Mouse (Mus musculus): ENCODE data around the gene Mycn.

Gene Mycn

DNA sequence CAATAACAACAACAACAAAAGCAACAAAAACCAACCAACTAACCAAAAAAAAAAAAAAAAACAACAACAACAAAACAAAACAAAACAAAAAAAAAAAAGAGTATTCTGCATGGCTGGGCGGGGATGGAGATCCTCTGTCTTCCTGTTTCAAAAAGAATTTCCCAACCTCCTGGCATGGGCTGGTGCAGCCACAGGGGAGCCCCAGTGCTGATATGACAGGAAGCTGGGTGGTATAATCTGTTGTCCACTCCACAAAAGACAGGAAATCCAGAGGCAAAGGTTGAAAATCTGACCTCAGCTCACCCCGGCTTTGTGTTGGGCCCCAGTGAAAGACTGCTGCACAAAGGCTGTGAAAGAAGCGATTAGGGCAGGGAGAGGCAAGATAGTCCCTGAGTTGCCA is 17.3 kb downstream of the Mycn start:
- no peak for DNase-seq (ENCODE audit: low read depth, low spot score)

DNA sequence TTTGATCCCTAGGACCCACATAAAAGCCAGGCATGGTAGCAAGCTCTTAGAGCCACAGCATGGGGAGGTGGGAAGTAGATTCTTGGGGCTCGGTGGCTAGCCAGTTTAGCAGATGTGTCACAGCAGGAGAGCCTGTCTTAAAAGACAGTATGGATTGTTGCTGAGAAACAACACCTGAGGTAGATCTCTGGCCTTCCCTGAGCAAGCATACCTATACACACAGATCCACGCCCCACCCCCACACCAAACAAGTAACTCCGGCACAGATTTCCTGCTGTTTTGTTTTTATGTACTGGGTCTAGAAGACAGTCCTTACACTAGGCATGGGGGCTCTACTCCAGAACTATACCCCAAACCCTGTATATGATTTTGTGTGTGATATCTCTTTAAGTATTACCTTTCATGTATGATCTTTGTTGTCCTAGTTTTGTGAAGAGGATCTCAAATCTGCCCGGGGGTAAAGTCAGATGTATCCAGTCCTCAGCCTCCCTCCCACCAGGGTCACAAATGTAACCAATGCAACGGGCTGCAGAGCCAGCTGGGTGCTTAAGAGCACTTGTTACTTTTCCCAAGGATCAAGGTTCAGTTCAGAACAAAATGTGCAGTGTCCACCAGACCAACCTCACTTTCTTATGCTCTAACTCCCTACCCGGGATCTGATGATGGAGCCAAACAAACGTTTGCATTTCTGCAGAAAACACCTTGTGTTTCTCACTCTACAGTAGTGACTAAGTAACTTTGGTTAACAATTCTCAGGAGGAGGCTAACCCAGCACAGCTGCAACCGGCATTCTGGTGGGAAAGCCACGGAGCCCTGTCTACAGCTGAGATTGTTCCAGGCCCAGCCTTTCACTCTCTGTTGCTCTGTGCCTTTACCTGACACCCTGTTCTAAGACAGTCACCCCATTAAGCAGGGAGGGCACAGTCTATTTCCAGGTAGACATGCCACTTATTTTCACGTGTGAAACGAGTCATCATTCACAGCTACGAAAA is 21.3 kb downstream of the Mycn start:
- no peak for DNase-seq (ENCODE audit: low read depth, low spot score)

DNA sequence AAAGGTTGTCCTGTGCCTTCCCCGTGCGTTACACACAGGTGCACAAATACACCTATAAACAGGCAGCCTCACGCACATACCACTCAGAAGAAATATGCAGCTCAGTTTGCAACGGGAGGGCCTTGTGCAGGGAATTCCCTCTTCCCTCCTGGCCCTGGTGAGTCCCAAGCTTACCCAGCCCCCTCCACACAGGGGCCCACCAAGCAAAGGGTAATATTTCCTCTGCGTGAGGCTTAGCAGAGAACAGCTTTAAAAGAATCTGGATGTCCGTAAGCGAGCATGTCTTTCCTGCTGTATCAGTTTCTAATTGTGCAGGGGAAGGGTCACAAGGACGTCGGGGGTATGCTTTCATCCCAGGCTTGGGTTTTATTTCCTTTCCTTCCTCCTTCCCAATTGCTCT is 25.4 kb downstream of the Mycn start:
- no peak for DNase-seq (ENCODE audit: low read depth, low spot score)

DNA sequence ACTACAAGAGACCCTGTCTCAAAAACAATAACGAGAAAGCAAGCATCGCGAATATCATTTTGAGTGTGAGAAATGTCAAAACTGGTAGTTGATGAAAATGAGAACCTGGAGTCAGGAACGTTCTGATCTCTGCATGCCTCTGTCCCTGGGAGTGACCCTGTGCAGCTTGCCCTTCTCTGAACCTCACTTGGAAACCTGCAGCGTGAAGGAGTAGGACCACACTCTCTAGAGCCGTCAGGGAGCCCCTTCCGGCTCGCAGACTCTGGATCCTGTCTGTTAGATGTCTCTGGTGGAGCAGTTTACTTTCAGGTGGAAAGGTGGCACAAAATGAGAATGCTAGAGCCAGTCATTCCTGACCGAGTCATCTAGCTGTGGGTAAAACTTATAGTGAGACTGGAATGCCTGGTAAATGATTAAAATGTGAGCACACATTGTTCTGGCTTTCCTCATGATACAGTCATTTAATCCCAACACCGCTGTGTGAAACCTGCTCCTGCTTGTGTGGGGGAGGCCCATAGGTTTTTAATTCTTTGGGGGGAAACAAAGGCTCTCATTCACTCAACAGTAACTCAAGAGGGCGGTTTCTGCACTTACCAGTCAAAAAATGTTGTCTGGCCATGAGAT is 31.2 kb downstream of the Mycn start:
- no peak for DNase-seq (ENCODE audit: low read depth, low spot score)

DNA sequence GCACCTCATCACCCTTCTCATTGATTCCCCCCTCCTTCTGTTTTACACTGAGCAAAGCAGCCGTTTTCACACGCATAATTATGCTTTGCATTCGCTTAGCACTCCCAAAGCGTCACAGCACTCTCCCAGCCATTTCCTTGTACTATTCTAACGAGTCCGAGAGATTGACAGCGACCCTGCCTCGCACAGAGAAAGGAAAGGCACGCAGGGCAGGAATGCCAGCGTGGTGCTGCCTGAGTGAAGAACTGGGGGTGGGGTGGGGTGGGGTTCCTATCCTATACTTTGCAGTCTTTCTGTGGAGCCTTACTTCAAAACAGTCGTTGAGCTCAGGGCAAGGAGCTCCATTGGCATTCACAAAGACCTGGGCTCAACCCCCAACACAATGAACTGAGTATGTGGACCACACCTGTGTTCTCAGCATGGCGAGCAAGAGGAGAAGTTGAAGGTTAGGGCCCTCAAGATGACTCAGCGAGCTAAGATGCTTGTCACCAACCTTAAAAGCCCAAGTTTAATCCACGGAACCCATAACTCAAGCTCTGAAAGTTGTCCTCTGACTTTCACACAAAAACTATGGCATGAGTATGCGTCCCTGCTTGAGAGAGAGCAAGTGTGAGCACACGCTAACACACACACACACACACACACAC is 32.0 kb downstream of the Mycn start:
- DNase-seq (ENCODE audit: low read depth, low spot score), result no peak

DNA sequence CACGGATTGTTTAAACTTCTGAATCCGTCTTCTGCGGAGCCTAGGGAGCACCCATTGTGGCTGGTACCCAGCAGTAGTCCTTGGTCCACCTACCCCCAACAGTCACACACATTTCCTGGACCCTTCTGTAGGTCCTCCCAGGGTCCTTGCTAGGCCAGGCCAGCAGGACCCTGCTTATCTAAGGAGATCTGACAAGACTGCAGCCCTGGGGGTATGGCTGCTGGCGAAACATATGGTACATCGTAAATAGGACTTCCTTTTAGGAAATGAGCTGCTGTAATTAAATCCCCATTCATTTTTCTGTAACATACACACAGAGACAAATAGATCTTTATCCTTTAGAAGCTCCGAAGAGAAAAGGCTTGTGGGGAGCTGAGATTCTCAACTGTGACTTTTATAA is 34.9 kb downstream of the Mycn start:
- no peak for DNase-seq (ENCODE audit: low read depth, low spot score)

DNA sequence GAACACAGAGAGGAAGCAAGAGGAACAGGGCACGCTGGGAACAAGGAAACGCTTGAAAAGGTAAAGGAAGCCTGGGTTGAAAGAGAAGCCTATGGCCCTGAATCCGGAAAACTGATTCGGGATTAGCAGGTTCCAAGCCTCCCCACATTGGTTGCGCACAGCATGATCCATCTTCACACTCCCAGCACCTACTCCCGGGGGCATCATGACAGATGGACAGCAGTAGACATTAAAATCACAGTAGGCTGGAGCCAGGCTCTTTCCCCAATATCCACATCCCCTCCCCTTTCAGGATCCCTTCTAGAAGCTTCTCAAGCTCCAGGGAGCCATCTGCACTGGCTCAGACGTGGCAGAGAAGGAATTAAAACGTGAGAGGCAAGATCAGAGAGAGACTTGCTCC is 35.4 kb downstream of the Mycn start:
- DNase-seq (ENCODE audit: low read depth, low spot score), result no peak

DNA sequence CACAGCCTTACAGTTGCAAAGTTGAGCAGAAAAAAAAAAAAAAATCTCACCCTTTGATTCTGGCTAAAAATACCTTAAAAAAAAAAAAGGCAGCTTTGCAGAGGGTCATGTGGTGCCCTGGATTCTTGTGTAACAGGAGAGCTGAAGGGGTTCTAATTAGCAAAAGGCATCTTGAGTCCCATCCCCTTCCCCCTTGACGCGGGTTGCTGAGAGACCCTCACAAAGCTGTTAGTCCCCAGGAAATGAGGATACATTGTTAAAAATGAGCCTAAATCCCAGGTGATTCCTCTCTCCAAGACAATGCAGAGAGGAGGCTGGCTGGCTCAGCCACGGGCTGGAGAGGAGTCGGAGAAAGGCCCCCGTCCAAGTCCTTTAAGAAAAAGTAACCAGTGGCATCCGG is 36.6 kb downstream of the Mycn start:
- DNase-seq (ENCODE audit: low read depth, low spot score), result no peak

DNA sequence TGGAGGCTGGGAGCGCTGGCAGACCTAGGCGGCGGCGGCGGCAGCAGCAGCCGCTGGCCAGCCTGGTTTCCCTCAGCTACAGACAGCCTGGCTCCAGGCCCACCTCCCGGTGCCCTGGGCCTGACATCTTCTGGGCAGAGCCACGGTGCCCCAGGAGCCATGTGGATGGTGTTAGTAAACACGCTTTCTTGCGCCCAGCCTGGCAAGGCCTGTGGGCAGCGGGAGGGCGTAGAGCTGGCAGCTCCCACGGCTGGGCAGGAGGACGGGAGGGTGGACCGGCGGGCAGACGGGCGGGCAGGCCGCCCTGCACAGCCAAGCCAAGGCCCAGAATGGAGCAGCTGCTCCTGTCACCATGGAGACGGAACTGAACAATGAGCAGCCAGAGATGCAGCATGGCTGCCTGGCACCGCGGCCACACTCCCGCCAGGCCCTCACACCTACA is 37.2 kb downstream of the Mycn start:
- DNase-seq (ENCODE audit: low read depth, low spot score), result peak; percentile 67

DNA sequence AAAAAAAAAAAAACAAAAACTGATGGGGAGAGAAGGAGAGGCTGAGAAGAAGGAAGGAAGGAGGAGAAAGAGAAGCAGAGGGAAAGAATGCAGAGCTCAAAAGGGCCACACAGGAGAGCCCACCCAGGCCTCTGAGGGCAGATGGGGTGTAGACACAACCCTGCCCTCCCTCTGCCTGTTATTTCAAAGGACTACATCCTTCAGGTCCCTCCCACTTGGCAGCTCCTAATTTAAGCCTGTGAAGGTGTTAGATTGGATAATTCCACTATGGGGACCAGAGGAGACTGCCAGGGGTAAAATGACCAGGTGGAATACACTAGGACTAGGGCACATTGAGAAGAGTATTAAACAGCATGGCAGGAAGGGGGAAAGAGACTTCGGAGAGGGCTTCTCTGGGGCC is 37.6 kb downstream of the Mycn start:
- no peak for DNase-seq (ENCODE audit: low read depth, low spot score)

DNA sequence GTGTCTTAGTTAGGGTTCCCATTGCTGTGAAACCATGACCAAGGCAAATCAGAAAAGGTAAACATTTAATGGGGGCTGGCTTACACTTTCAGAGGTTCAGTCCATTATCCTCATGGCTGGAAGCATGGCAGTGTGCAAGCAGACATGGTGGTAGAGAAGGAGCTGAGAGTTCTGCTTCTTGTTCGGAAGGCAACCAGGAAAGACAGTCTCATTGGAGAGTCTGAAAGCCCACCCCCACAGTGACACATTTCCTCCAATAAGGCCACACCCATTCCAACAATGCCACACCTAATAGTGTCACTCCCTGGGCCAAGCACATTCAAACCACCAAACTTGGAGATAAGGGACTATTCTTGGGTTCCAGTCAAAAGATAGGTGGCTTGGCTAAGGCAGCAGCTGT is 39.3 kb downstream of the Mycn start:
- DNase-seq (ENCODE audit: low read depth, low spot score), result no peak

DNA sequence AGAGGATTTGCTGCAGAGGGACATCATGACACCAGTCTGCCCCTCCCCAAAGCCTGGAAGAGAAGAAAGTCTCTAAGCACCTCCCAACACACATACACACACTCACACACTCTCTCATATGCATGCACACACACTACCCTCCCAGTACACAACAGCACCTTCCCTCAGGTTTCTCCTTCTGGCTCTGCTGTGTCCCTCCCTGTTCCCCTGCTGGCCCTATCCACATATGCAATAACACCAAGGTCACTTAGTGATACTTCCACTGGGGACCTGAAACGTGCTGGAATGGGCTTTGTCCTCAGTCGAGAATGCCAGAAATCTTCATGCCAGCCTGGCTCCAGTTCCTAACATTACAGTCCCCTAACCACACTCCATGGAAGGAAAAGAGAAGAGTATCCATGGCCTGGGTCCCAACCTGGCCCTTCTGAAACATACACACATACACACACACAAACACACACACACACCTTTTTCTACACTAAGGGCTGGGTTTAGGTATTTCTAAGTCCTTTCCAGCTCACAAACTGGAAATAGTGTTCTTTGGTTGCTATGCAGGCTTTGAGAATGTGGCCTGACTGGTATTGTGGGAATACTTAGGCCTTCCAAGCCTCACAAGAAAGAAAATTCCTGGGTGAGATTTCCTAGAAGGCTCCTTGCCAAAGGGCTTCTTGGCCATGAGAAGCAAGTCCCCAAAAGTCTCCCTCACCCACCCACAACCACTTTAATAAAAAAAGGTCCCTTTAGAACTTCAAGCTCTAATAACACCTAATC is 43.2 kb downstream of the Mycn start:
- no peak for DNase-seq (ENCODE audit: low read depth, low spot score)

DNA sequence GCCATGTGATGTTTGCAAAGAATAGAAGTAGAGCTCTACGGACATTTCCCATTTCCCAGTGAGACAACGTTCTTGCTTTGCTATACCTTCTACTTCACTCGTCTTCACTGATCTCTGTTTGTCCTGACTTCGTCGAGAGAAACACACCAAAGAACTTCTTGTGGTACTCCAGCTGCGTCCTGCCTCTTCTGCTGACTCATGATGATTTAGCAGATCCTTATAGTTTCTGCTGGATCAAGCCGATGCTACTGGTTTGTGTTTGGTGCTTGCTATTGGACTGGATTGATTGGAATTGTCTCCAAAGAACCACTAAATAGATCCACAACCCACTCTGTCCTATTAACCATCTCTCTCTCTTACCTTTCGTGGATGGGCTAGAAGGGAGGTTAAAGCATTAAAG is 47.7 kb downstream of the Mycn start:
- DNase-seq (ENCODE audit: low read depth, low spot score), result no peak

DNA sequence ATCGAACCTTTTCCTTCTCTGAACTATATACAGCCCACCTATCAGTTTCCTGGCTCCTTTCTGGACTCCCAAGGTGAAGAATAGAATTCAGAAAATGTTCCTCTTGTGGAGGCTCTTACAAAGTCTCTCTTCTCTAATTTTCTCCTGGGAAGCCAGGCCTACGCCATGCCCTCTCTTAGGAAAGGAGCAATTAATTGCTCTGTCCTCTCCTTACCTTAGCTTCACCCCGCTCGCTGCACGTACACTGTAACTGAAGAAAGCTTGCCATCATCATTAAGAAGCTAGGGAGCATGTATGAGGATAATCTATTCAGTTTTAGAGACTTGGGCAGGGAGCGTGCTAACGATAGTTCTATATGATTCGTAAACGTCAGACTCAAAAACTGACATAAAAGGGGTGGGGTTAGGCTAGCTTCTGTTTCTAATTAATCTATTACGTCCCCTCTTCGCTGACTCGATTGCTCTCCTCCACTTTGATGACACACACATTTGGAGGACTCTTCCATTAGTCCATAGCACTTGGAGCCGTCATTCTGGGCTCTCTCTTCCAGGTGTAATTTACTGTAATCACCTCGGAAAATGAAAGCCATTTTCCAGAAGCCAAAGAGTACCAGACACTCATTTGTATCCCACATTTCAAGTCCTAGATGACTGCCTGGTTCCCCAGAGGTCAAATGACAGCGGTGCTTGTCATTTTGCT is 55.4 kb downstream of the Mycn start:
- DNase-seq (ENCODE audit: low read depth, low spot score), result no peak
